Mouse (Mus musculus) gastrocnemius, postnatal 14 days (tissue): Measurements from ENCODE around the gene Gpr89. TPM values are rescaled to one million over a fixed set of nuclear protein-coding genes. Genes with fewer than 3 reads are reported as not detected.

Experiments
- DNase-seq: peaks from one replicate; pipeline ENCODE4 v3.0.0; 2021; ENCODE audit warnings: mixed read lengths
- intact Hi-C: fragments of 180-260 bp; cut with DNase I; formaldehyde crosslinking; loops from one replicate; pipeline ENCODE4 v1.15.1; 2025; ENCODE audit warnings: low total_unique reads
- long read RNA-seq, 2 experiments: library from polyadenylated mRNA; stranded (forward); transcript quantifications; one replicate each; pipeline ENCODE4 v2.0.0; 2021
- total RNA-seq, 2 experiments: library from RNA; stranded (reverse); gene quantifications; 2 replicates each; pipeline ENCODE4 v1.2.3; 2021

Gene Gpr89
- total RNA-seq = 10 to 100 TPM; 14.8 to 17.6 TPM
- long read RNA-seq, experiment 1, full-length matches to known transcripts = 11 of 12 reads
- long read RNA-seq, experiment 1, partial matches to known transcripts = 1 of 12 reads
- long read RNA-seq, experiment 1, other reads (novel, unspliced or antisense) = 0 of 12 reads
- long read RNA-seq, experiment 2, full-length matches to known transcripts = 14 of 17 reads
- long read RNA-seq, experiment 2, partial matches to known transcripts = 1 of 17 reads
- long read RNA-seq, experiment 2, other reads (novel, unspliced or antisense) = 2 of 17 reads

GRCm38 (mm10) chr3:96904851-96905541 lies at the start of gene Gpr89:
Gene Gpr89, minus strand, starts transcription at chr3:96905346.
- DNase-seq = peak; percentile 89
- intact Hi-C loops = no loop called here

GRCm38 (mm10) chr3:96953489-96954233 lies 48.5 kb upstream of the Gpr89 start:
- intact Hi-C loops = no loop called here
- DNase-seq = no peak

GRCm38 (mm10) chr3:96942706-96943105 lies 37.6 kb upstream of the Gpr89 start:
- intact Hi-C loops = no loop called here
- no peak for DNase-seq

GRCm38 (mm10) chr3:96938738-96939137 lies 33.6 kb upstream of the Gpr89 start:
- intact Hi-C loops = loop anchor here (2.0 to 5.0 kb wide), 4 partner anchors 139 to 649 kb away; no protein-coding TSS in a partner anchor
- DNase-seq = peak; percentile 82

- intact Hi-C loops = loop anchor here (2.0 to 5.0 kb wide), 4 partner anchors 140 to 650 kb away; no protein-coding TSS in a partner anchor
- no peak for DNase-seq
Measured at GRCm38 (mm10) chr3:96937606-96938005, 32.5 kb upstream of the Gpr89 start.

- DNase-seq = no peak
Measured at GRCm38 (mm10) chr3:96936241-96936640, 31.1 kb upstream of the Gpr89 start.

DNA sequence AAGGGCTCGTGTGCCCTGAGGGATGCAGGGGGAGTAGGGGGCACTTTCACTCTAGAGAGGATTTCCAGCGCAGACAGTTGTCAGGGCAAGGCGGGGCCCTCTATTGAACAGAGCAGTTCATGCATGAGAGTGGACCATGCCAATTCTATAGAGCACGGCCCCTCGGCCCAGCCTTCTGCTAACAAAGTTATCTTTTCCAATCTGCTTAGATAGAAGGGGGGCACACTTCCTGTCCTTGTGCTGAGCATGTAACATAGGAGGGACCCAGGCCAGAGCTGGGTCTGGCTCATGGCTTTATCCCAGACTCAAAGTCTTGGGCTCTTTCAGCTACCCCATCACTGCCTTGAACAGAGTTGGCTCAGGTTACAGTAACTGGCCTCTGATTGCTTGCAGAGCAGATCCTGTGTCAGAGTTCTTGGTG lies 26.1 kb upstream of the Gpr89 start:
- intact Hi-C loops = no loop called here
- no peak for DNase-seq

More at GRCm38 (mm10) chr3:96936241-96936640, 31.1 kb upstream of the Gpr89 start:
- intact Hi-C loops = loop anchor here (5.0 kb wide), 3 partner anchors 141 to 651 kb away; no protein-coding TSS in a partner anchor

GRCm38 (mm10) chr3:96925920-96926319 lies 20.8 kb upstream of the Gpr89 start, which contains the start of gene Gja8:
Gene Gja8, minus strand, starts transcription at chr3:96926020.
- no peak for DNase-seq
- intact Hi-C loops = no loop called here

DNA sequence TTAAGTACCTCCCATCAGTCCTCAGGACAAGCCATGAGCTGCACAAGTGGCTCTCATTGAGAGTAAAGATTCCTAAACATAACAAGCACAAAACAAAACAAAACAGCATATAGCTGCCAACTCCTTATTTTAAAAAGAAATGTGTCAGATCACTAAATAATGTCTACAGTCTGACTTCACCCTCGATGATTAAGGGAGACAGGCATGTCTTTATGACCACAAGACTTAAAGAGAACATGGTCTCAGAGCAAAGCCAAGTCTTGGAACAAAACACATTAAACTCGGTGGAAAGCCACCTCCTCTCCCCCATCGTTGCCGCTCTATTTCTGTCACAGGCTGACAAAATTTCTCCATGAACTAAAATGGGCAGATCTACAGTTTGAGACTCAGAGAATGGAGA lies 19.5 kb upstream of the Gpr89 start:
- intact Hi-C loops = no loop called here
- no peak for DNase-seq

DNA sequence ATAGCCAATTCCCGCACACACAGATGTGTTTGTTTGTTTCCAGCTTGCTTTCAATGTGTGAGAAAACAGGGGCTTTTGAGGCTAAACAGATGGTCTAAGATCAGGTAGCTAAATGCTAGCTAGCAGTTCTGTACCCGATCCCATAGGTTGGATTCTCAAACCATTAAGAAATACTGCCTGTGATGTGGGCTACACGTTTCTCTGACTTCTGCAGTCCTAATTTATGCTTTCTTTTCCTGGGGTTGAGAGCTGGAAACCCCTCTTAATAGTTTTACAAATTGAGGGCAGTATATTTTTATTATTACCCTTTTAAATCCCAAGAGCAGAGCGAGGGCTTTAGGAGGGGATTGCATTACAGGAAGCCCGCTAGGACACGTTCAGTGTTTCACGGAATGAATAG lies 15.8 kb upstream of the Gpr89 start:
- intact Hi-C loops = no loop called here
- no peak for DNase-seq

DNA sequence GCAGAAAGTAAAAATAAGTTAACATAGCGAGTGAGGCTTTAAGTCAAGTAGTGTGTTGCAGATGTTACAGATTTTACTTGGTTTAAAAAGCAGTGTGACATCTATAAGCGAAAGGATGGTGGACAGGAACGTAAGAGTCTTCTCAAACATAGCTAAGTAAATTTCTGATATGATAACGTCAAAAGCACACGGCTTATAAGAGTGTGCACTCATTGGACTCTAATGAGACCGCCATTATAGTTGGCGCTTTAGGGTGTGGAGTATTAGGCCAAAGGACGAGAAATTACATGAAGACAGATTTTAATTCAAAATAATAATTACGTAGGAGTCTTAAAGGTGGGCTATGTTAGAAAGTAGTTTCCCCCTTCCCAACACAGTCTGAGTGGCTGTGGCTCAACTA lies 446 bp upstream of the Gpr89 start:
- DNase-seq = no peak
- intact Hi-C loops = no loop called here

GRCm38 (mm10) chr3:96904393-96904792 lies 753 bp downstream of the Gpr89 start, which contains the start of gene Gja5:
Gene Gja5, plus strand, starts transcription at chr3:96904693.
- intact Hi-C loops = no loop called here
- no peak for DNase-seq

GRCm38 (mm10) chr3:96902336-96902999 lies 2.7 kb downstream of the Gpr89 start:
- intact Hi-C loops = no loop called here
- no peak for DNase-seq

- DNase-seq = no peak
- intact Hi-C loops = no loop called here
Measured at GRCm38 (mm10) chr3:96883690-96884089, 21.5 kb downstream of the Gpr89 start.

DNA sequence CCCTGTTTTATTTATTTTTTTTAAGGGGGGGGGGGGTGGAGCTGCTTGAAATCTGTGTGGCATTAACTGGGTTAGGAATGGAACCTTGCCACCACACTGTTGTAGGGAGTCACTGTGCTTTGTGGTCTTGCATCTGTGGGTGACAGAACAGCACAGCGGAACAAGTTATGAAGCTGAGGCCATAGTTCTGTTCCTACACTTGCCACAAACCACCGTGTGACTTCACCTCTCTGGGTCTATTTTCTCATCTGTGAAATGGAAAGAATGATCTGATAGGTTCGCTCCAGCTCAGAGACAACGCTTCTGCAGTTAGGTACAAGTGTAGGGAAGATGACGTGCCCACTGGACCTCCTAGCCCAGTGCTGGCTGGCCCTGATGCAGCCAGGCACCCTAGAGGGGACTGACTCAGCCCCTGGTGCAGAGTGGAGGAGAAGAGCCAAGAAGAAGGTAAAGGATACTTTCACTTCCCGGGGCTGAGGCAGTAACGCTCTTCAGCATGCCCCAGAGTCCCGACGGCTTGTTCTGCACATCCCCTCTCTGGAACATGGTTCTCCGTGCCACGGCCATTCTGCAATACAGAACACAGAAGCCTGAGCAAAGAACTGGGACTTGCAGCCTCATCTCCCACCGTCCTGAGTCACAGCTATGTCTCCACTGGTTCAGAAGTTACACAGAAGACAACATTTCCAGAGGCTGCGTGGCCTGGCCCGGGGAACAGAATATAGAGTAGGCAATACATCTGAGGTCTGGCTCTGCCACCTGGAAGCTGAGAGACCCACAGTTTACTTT lies 22.9 kb downstream of the Gpr89 start:
- no peak for DNase-seq
- intact Hi-C loops = no loop called here

GRCm38 (mm10) chr3:96881557-96881956 lies 23.6 kb downstream of the Gpr89 start:
- no peak for DNase-seq
- intact Hi-C loops = no loop called here

DNA sequence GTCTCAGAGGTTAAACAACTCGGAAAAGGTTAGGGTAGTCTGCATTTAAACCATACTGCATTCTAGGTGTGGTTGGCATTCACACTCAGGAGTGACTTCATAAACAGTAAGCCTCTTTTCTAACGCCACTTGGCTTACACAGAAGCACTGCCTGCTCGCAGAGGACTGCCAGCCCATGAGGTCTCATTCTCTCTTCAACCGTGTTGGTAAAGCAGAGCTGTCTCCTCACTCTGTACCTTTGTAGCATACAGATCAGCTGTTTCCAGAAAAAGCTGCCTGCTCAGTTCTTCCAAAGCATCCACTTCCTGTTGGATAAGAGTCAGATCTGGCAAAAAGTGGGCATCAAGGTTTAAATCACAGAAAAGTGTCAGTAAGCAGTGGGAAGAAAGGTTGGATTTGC lies 24.8 kb downstream of the Gpr89 start:
- no peak for DNase-seq
- intact Hi-C loops = no loop called here

DNA sequence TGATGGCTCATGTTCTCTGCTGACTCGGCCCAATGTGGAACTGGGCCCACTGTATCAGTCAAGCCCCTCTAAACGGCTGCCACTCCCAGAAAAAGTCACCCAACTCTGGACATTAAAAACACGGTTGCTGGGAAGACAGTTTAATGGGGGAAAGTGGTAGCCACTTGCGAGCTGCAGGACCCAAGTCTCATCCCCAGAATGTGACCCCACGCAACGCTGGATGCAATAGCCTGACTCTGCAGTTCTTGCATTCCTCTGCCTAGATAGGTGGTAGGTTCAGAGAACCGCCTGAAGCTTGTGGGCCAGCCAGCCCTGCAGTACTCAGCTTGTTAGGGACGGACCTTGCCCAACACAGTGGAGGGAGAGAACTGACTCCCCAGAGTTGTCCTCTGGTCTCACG lies 25.6 kb downstream of the Gpr89 start:
- intact Hi-C loops = no loop called here
- no peak for DNase-seq
